In the genomic region with DNA sequence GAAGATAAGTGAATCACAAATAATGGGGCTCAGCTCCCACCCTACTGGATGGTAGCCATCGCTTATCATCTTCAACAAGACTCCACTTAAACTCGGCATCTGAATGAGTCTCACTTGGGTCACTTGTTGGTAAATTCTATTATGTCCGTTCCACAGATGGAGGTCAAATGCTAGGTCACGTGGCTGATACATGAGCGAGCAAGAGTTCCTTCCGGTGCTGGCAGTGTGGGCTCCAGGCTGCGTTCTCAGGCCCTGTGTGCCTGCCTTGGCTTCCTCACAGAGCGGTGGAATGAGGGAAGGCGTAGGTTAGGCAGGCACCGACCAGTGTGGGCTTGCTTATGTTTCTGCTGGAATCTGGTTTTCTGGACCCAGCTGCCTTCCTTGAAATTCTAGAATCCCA, we compare ENCODE assay signal across 31 mouse cellular contexts. TPM values are rescaled to one million over a fixed set of nuclear protein-coding genes. Genes with fewer than 3 reads are reported as not detected.
DNase-seq lines count a peak whose midpoint lies in the region; ATAC-seq lines count a peak whose summit lies in the region.
"Had no signal": no experiment of that assay in that cellular context is flagged by ENCODE, and none has a peak within 500 bp of the region (broad histone marks: within the 10 kb centered on the region; RNA-seq: fewer than 3 reads in every experiment).

No protein-coding gene starts in this region.

- ATAC-seq in heart, embryonic 11.5 days (replicated peaks; ENCODE audit: insufficient number of reproducible peaks, low FRiP score, low TSS enrichment): no peak
- ATAC-seq in heart, embryonic 16.5 days (replicated peaks; ENCODE audit: extremely low read depth, insufficient read depth, low FRiP score): peak; percentile 49; the same call in 1 of the 2 replicates
- ATAC-seq in lung, embryonic 15.5 days (ENCODE audit: borderline replicate concordance, extremely low read depth, low FRiP score, low TSS enrichment): no peak
- ATAC-seq in embryonic facial prominence, embryonic 14.5 days (ENCODE audit: low read depth): peak; percentile 60; the same call in 1 of the 2 replicates
- ATAC-seq: CD4-positive, CD25-positive, alpha-beta regulatory T cell, adult 4 months; forebrain, embryonic 13.5 days; hindbrain, postnatal 0 days; intestine, embryonic 15.5 days; midbrain, embryonic 13.5 days had no signal

- H3K4me2 ChIP-seq in heart, embryonic 11.5 days: no peak overlapping the region
- no peak overlapping the region for H3K4me2 ChIP-seq in heart, embryonic 16.5 days (ENCODE audit: low read depth, low read length)
- H3K4me2 ChIP-seq in lung, embryonic 15.5 days: no peak overlapping the region
- H3K4me2 ChIP-seq in embryonic facial prominence, embryonic 14.5 days (ENCODE audit: low read depth, low read length): no peak overlapping the region
- H3K4me2 ChIP-seq: forebrain, embryonic 13.5 days; hindbrain, embryonic 12.5 days; intestine, embryonic 15.5 days; limb, embryonic 15.5 days; midbrain, embryonic 13.5 days; neural tube, embryonic 13.5 days had no signal

- H3K9ac ChIP-seq in heart, embryonic 11.5 days (ENCODE audit: low read depth, low read length): no peak overlapping the region
- no peak overlapping the region for H3K9ac ChIP-seq in heart, embryonic 16.5 days (ENCODE audit: low read length)
- H3K9ac ChIP-seq in lung, embryonic 15.5 days: no peak overlapping the region
- H3K9ac ChIP-seq in embryonic facial prominence, embryonic 14.5 days (ENCODE audit: low read depth, low read length): no peak overlapping the region
- H3K9ac ChIP-seq: forebrain, embryonic 13.5 days; hindbrain, embryonic 12.5 days; intestine, embryonic 15.5 days; limb, embryonic 15.5 days; midbrain, embryonic 13.5 days; neural tube, embryonic 13.5 days had no signal

- no peak for DNase-seq in heart, adult 8-10 months (ENCODE audit: low spot score)
- no peak for DNase-seq in heart, adult 18-20 months
- no peak for DNase-seq in lung, postnatal 4 days
- peak; percentile 48 for DNase-seq in embryonic facial prominence, embryonic 14.5 days (ENCODE audit: low spot score)
- DNase-seq: adrenal gland, postnatal 36 days; cerebellum, adult 2 months; cerebellum, postnatal 14 days; gastrocnemius, postnatal 10 days; kidney, adult 8-10 months; kidney, postnatal 4 days; right cerebral cortex, postnatal 4 days; thymus, adult 2 months; thymus, postnatal 36 days had no signal

- H3K27ac ChIP-seq in heart, embryonic 11.5 days (ENCODE audit: low read depth, low read length): peak overlapping the region; percentile 58
- H3K27ac ChIP-seq in heart, embryonic 16.5 days (ENCODE audit: low read length): peak overlapping the region; percentile 61
- peak overlapping the region; percentile 0; the same call in 1 of the 2 replicates for H3K27ac ChIP-seq in lung, embryonic 15.5 days
- no peak overlapping the region for H3K27ac ChIP-seq in embryonic facial prominence, embryonic 14.5 days (replicated peaks; ENCODE audit: low read depth, low read length)
- H3K27ac ChIP-seq: forebrain, embryonic 13.5 days; hindbrain, embryonic 12.5 days; hindbrain, postnatal 0 days; intestine, embryonic 15.5 days; kidney, postnatal 0 days; limb, embryonic 15.5 days; midbrain, embryonic 13.5 days; neural tube, embryonic 13.5 days; stomach, postnatal 0 days had no signal

- H3K4me3 ChIP-seq in heart, embryonic 11.5 days (ENCODE audit: low read depth, low read length): no peak overlapping the region
- H3K4me3 ChIP-seq in heart, embryonic 16.5 days (ENCODE audit: low read length): no peak overlapping the region
- H3K4me3 ChIP-seq in lung, embryonic 15.5 days: no peak overlapping the region
- H3K4me3 ChIP-seq in embryonic facial prominence, embryonic 14.5 days (ENCODE audit: low read depth, low read length): no peak overlapping the region
- H3K4me3 ChIP-seq: forebrain, embryonic 13.5 days; hindbrain, embryonic 12.5 days; intestine, embryonic 15.5 days; limb, embryonic 15.5 days; midbrain, embryonic 13.5 days; neural tube, embryonic 13.5 days had no signal

- 73% methylated on average over 10 of the region's 10 CpGs for WGBS in heart, embryonic 11.5 days (ENCODE audit: insufficient replicate concordance)
- WGBS in heart, embryonic 16.5 days: 56% methylated on average over 10 of the region's 10 CpGs
- 72% methylated on average over 10 of the region's 10 CpGs for WGBS in lung, embryonic 15.5 days
- WGBS in embryonic facial prominence, embryonic 14.5 days: 62% methylated on average over 10 of the region's 10 CpGs

- H3K27me3 ChIP-seq in heart, embryonic 11.5 days (ENCODE audit: control insufficient read depth, insufficient read depth, low read length): no peaks in the 10 kb centered on the region
- H3K27me3 ChIP-seq in heart, embryonic 16.5 days (ENCODE audit: control insufficient read depth, insufficient read depth, low read length): no peaks in the 10 kb centered on the region
- no peaks in the 10 kb centered on the region for H3K27me3 ChIP-seq in lung, embryonic 15.5 days
- no peaks in the 10 kb centered on the region for H3K27me3 ChIP-seq in embryonic facial prominence, embryonic 14.5 days (replicated peaks; ENCODE audit: control insufficient read depth, insufficient read depth, low read length)
- H3K27me3 ChIP-seq: forebrain, embryonic 13.5 days; hindbrain, embryonic 12.5 days; intestine, embryonic 15.5 days; limb, embryonic 15.5 days; midbrain, embryonic 13.5 days; neural tube, embryonic 13.5 days had no signal

- peaks cover 5% of the 10 kb centered on the region for H3K36me3 ChIP-seq in heart, embryonic 11.5 days (ENCODE audit: control insufficient read depth, insufficient read depth, low read length)
- H3K36me3 ChIP-seq in heart, embryonic 16.5 days (ENCODE audit: control insufficient read depth, insufficient read depth): peaks cover 6% of the 10 kb centered on the region
- 0 out of 2 replicates have a peak, but pooled peaks cover 6% of the 10 kb centered on the region for H3K36me3 ChIP-seq in lung, embryonic 15.5 days
- peaks cover 14% of the 10 kb centered on the region for H3K36me3 ChIP-seq in embryonic facial prominence, embryonic 14.5 days (ENCODE audit: control insufficient read depth, insufficient read depth, low read length)

- H3K4me1 ChIP-seq in heart, embryonic 11.5 days (ENCODE audit: control insufficient read depth, insufficient read depth, low read length): peaks cover 16% of the 10 kb centered on the region; the same call in 1 of the 2 replicates
- H3K4me1 ChIP-seq in heart, embryonic 16.5 days (ENCODE audit: control insufficient read depth, insufficient read depth, low read length): peaks cover 12% of the 10 kb centered on the region
- 0 out of 2 replicates have a peak, but pooled peaks cover 8% of the 10 kb centered on the region for H3K4me1 ChIP-seq in lung, embryonic 15.5 days
- 0 out of 2 replicates have a peak, but pooled peaks cover 6% of the 10 kb centered on the region for H3K4me1 ChIP-seq in embryonic facial prominence, embryonic 14.5 days (ENCODE audit: control insufficient read depth, insufficient read depth, low read length)
- H3K4me1 ChIP-seq: forebrain, embryonic 13.5 days; limb, embryonic 15.5 days; midbrain, embryonic 13.5 days had no signal

- no peaks in the 10 kb centered on the region for H3K9me3 ChIP-seq in heart, embryonic 11.5 days (replicated peaks; ENCODE audit: control insufficient read depth, low read length)
- H3K9me3 ChIP-seq in heart, embryonic 16.5 days (replicated peaks; ENCODE audit: control insufficient read depth, low read length): no peaks in the 10 kb centered on the region
- no peaks in the 10 kb centered on the region for H3K9me3 ChIP-seq in lung, embryonic 15.5 days
- H3K9me3 ChIP-seq in embryonic facial prominence, embryonic 14.5 days (ENCODE audit: control insufficient read depth, low read length): no peaks in the 10 kb centered on the region
- H3K9me3 ChIP-seq: forebrain, embryonic 13.5 days; hindbrain, embryonic 12.5 days; intestine, embryonic 15.5 days; limb, embryonic 15.5 days; midbrain, embryonic 13.5 days; neural tube, embryonic 13.5 days had no signal

RNA-seq across cellular contexts. Expression of a gene that starts 1.9 kb away (rescaled TPM):
- polyA plus RNA-seq in heart, embryonic 11.5 days (2014; fragmentation: Nextera tagmentation; extraction: Ambion mirVana): 0.13 and 0.17 TPM in 2 replicates
- not detected for total RNA-seq in heart, adult 8-10 months (2022)
- polyA plus RNA-seq in heart, embryonic 16.5 days (2015; fragmentation: Nextera tagmentation; extraction: Ambion mirVana): 0.10 TPM in 1 of 2 replicates, not detected in the other
- not detected for total RNA-seq in heart, adult 18-20 months (2021)
- 0.14 TPM in 1 of 2 replicates, not detected in the other for polyA plus RNA-seq in lung, embryonic 15.5 days (2015; fragmentation: Nextera tagmentation; extraction: Ambion mirVana)
- 0.18 and 1.4 TPM in 2 replicates for polyA plus RNA-seq in embryonic facial prominence, embryonic 14.5 days (2014; fragmentation: Nextera tagmentation; extraction: Ambion mirVana)
- total RNA-seq: adrenal gland, postnatal 36 days; gastrocnemius, postnatal 10 days; hindbrain, postnatal 0 days; left cerebral cortex, postnatal 36 days; megakaryocyte-erythroid progenitor cell, adult 5-6 weeks had no signal
- polyA plus RNA-seq: brain, embryonic 14.5 days; CD4-positive, CD25-positive, alpha-beta regulatory T cell, adult 4 months; forebrain, embryonic 13.5 days; hindbrain, embryonic 12.5 days; hindbrain, postnatal 0 days; kidney, postnatal 0 days; liver, embryonic 16.5 days; midbrain, embryonic 13.5 days; neural tube, embryonic 13.5 days; spleen, adult 2 months; stomach, postnatal 0 days had no signal

RNA-seq across cellular contexts. Expression of a gene that starts 23.1 kb away (rescaled TPM):
- polyA plus RNA-seq in heart, embryonic 11.5 days (2014; fragmentation: Nextera tagmentation; extraction: Ambion mirVana): 12.4 and 17.6 TPM in 2 replicates
- total RNA-seq in heart, adult 8-10 months (2022): 10 to 100 TPM in 1 of 4 experiments, 1 to 10 TPM in 3; 5.7 to 10.8 (median 8.0) TPM
- 11.2 and 11.7 TPM in 2 replicates for polyA plus RNA-seq in heart, embryonic 16.5 days (2015; fragmentation: Nextera tagmentation; extraction: Ambion mirVana)
- total RNA-seq in heart, adult 18-20 months (2021): 1 to 10 TPM; 5.8 to 7.4 TPM
- 14.1 and 19.0 TPM in 2 replicates for polyA plus RNA-seq in lung, embryonic 15.5 days (2015; fragmentation: Nextera tagmentation; extraction: Ambion mirVana)
- 10.5 and 12.9 TPM in 2 replicates for polyA plus RNA-seq in embryonic facial prominence, embryonic 14.5 days (2014; fragmentation: Nextera tagmentation; extraction: Ambion mirVana)

RNA-seq across cellular contexts. Expression of a gene that starts 23.4 kb away (rescaled TPM):
- polyA plus RNA-seq in heart, embryonic 11.5 days (2014; fragmentation: Nextera tagmentation; extraction: Ambion mirVana): 6.4 and 9.7 TPM in 2 replicates
- total RNA-seq in heart, adult 8-10 months (2022): 1 to 10 TPM; 4.4 to 7.4 (median 5.6) TPM
- 6.0 and 6.4 TPM in 2 replicates for polyA plus RNA-seq in heart, embryonic 16.5 days (2015; fragmentation: Nextera tagmentation; extraction: Ambion mirVana)
- total RNA-seq in heart, adult 18-20 months (2021): 1 to 10 TPM; 4.5 to 4.8 TPM
- polyA plus RNA-seq in lung, embryonic 15.5 days (2015; fragmentation: Nextera tagmentation; extraction: Ambion mirVana): 8.0 and 8.4 TPM in 2 replicates
- polyA plus RNA-seq in embryonic facial prominence, embryonic 14.5 days (2014; fragmentation: Nextera tagmentation; extraction: Ambion mirVana): 10.2 and 10.6 TPM in 2 replicates

Comparison
In these comparisons a context has a peak if more than half of its experiments do, and no peak if none do; other contexts are left out.
1. ATAC-seq: peak in heart, embryonic 16.5 days (single experiment) and embryonic facial prominence, embryonic 14.5 days (single experiment); none in heart, embryonic 11.5 days (single experiment) and lung, embryonic 15.5 days (single experiment).